Mouse (Mus musculus) hindbrain, postnatal 0 days (tissue): ENCODE results near the gene Ube4a. TPM values are rescaled to one million over a fixed set of nuclear protein-coding genes. Genes with fewer than 3 reads are reported as not detected.

Experiments used
- ATAC-seq: fragments of 200-750 bp; cut with Nextera tagmentation; 2 replicates; pipeline ENCODE4 v1.8.0; 2017; ENCODE audit warnings: mild to moderate bottlenecking, moderate TSS enrichment, moderate library complexity
- DNase-seq: peaks from one replicate; pipeline ENCODE4 v3.0.0-alpha.2; 2015; ENCODE audit warnings: low spot score
- H3K27ac ChIP-seq: fragments of 300-500 bp; sonication (generic); 2 replicates; pipeline ENCODE4 v1.5.1; 2014; ENCODE audit warnings: mild to moderate bottlenecking
- H3K27me3 ChIP-seq: fragments of 300-500 bp; sonication (generic); 2 replicates; pipeline ENCODE4 v1.6.1; 2014; ENCODE audit warnings: low read length, mixed read lengths; ENCODE audit not compliant: insufficient read depth
- H3K36me3 ChIP-seq: fragments of 300-500 bp; sonication (generic); 2 replicates; pipeline ENCODE4 v1.6.1; 2014; ENCODE audit warnings: low read length, mixed read lengths; ENCODE audit not compliant: insufficient read depth
- H3K4me1 ChIP-seq: fragments of 300-500 bp; sonication (generic); 2 replicates; pipeline ENCODE4 v1.6.1; 2014; ENCODE audit warnings: antibody characterized with exemption, low read length, mixed read lengths; ENCODE audit not compliant: insufficient read depth
- H3K4me2 ChIP-seq: fragments of 300-500 bp; sonication (generic); 2 replicates; pipeline ENCODE4 v1.6.1; 2014; ENCODE audit warnings: low read depth, mild to moderate bottlenecking, low read length, moderate library complexity, mixed read lengths
- H3K4me3 ChIP-seq: fragments of 300-500 bp; sonication (generic); 2 replicates; pipeline ENCODE4 v1.5.1; 2014; ENCODE audit warnings: low read length
- H3K9ac ChIP-seq: fragments of 300-500 bp; sonication (generic); replicated peaks from 2 replicates; pipeline ENCODE4 v1.6.1; 2014; ENCODE audit warnings: mild to moderate bottlenecking, low read length, moderate library complexity, mixed read lengths
- H3K9me3 ChIP-seq: fragments of 300-500 bp; sonication (generic); 2 replicates; pipeline ENCODE4 v1.6.1; 2016; ENCODE audit warnings: low read length, mixed read lengths
- CTCF ChIP-seq: IDR thresholded peaks from 2 replicates; pipeline ENCODE4 v1.5.1; 2016; ENCODE audit warnings: antibody characterized with exemption, control low read depth, low read depth
- WGBS: fragments of 180-500 bp; shearing (Covaris S2); extraction: QIAGEN DNeasy Blood & Tissue Kit; methylation state at CpG from one replicate; pipeline ENCODE4 v1.1.7; 2014; 5-methylcytosine and 5-hydroxymethylcytosine counted together
- polyA plus RNA-seq: library from polyadenylated mRNA; unstranded; fragments of >200 nt; fragmentation: Nextera tagmentation; extraction: Ambion mirVana; gene quantifications from 2 replicates; pipeline ENCODE4 v1.2.1, GENCODE M21; 2015
- total RNA-seq: library from RNA; depleted of rRNA; stranded (reverse); fragments of >200 nt; gene quantifications from 2 replicates; pipeline ENCODE4 v1.2.3, GENCODE M21; 2014

Ube4a gene
- total and polyA plus RNA-seq, 2 experiments from 2014 or later, result 24.8 to 44.5 TPM

DNA sequence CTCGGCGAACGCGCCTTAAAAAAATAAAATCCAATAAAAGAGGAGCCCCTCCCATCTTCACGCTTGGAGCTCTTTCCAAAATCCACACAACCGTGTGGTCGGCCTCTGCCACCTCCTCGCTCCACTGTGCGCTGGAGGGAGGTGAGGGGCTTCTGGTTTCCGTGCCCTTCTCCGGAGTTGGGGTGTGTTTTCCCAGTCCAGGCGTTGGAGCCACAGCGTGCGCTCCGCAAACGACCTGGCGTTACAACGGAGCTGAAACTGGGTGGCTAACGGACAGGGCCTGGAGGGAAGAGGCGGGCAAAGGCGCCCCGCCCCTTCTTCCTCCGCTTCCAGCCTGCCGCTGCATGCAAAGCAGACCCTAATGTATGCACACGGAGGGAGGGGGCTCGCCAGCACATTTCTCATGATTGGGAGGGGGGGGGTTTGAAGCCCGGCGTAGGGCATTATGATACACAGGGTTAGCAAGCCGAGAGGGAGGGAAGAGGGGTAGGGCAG, 83.4 kb downstream of the Ube4a start:
- H3K4me2 ChIP-seq, result peak overlapping the region; percentile 97
- under 1% methylated on average over 29 of the region's 29 CpGs for WGBS
- H3K27me3 ChIP-seq, result no peaks in the 10 kb centered on the region
- no peaks in the 10 kb centered on the region; the same call in 1 of the 2 replicates for H3K36me3 ChIP-seq
- TF ChIP-seq CTCF, result no peak
- DNase-seq (peak; percentile 93), ATAC-seq (peak; percentile 66)
- H3K9ac ChIP-seq, result peak overlapping the region; percentile 98
- no peaks in the 10 kb centered on the region for H3K9me3 ChIP-seq
- H3K4me1 ChIP-seq, result peaks cover 13% of the 10 kb centered on the region
- peak overlapping the region; percentile 99 for H3K27ac ChIP-seq
- peak overlapping the region; percentile 100 for H3K4me3 ChIP-seq

DNA sequence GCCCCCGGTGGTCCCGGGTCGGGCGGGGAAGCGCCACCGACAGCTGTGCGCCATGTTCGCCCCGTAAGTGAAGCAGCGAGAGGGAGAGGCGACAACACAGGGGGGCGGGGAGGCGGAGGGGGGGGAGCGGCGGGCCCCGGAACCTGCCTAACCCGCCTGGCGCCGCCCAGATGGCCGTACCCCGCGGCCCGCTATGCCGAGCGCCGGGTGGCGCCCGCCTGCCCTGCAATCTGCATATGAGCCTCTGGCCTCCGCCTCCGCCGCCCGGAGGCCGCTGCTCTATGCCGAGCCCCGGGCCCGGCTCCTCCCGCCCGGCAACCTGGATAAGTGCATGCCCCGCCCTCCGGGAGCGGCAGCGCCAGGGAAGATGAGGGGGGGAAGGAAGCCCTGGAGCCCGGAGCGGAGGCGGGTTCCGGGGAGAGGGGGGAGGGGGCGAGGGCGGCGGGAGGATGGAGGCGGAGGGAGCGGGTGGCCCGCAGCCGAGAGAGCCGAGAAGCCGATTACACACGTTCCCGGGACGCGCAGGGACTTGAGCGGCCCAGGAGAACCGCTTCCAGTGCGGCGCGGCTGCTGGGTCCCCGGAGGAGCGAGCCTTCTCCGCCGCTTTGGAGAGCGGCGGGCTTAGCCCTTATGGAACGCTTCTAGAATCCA, 84.1 kb downstream of the Ube4a start, which contains the start of gene Kmt2a:
Kmt2a (minus strand) TSS at position 76 of the 651 bp plus-strand sequence.
- Histone ChIP-seq H3K27me3 (no peaks in the 10 kb centered on the region), H3K4me2 (peak within 1 kb of the TSS; percentile 97), H3K36me3 (no peaks in the 10 kb centered on the region; the same call in 1 of the 2 replicates), H3K4me3 (peak within 1 kb of the TSS; percentile 100), H3K4me1 (peaks cover 17% of the 10 kb centered on the region), H3K27ac (peak within 1 kb of the TSS; percentile 99), H3K9ac (peak within 1 kb of the TSS; percentile 98), H3K9me3 (no peaks in the 10 kb centered on the region)
- DNase-seq (peak; percentile 98), ATAC-seq (peak; percentile 87)
- TF ChIP-seq CTCF, result no peak
- WGBS, result under 1% methylated on average over 35 of the region's 71 CpGs

DNA sequence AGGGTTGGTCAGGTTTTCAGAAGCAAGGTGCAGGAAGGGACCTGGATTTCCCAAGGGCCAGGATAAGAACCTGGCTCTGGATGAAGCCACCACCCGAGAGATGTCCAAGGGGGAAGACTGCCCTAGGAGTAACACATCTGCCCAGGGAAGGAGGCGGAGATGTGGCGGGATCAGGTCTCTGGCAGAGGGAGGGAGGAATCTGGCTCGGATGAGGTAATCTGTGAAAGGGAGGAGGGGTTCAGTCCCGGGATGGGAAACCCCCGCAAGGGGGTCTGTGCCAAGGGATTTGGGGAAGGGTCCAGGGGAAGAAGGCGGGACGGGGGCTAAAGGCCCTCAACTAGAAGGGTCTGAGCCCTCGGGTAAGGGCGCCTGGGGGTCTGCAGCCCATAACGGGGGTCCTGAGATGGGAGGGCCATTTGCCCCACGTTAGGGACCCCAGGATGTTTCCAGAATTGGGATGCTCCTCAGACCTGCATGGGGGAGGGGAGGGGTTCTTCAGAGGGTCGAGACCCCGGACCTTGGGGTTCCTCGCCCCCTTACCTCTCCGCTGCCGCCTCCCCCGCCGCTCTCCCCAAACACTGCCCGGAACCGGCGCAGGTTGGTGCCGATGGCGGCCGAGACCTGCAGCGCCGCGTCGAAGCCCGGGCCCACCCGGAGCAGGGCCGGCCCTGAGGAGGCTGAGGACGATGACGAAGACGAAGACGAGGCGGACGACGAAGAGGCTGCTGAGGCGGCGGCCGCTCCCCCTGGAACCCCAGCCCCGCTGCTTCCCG, 84.9 kb downstream of the Ube4a start:
- no peak for TF ChIP-seq CTCF
- 1% methylated on average over 42 of the region's 44 CpGs for WGBS
- peaks cover 20% of the 10 kb centered on the region for H3K4me1 ChIP-seq
- ATAC-seq, result peak; percentile 1; the same call in 1 of the 2 replicates
- no peaks in the 10 kb centered on the region for H3K9me3 ChIP-seq
- H3K27ac ChIP-seq, result peak overlapping the region; percentile 99
- H3K36me3 ChIP-seq, result no peaks in the 10 kb centered on the region; the same call in 1 of the 2 replicates
- no peaks in the 10 kb centered on the region for H3K27me3 ChIP-seq
- peak overlapping the region; percentile 98 for H3K9ac ChIP-seq
- peak; percentile 46 for DNase-seq
- H3K4me3 ChIP-seq, result peak overlapping the region; percentile 100
- H3K4me2 ChIP-seq, result peak overlapping the region; percentile 57

DNA sequence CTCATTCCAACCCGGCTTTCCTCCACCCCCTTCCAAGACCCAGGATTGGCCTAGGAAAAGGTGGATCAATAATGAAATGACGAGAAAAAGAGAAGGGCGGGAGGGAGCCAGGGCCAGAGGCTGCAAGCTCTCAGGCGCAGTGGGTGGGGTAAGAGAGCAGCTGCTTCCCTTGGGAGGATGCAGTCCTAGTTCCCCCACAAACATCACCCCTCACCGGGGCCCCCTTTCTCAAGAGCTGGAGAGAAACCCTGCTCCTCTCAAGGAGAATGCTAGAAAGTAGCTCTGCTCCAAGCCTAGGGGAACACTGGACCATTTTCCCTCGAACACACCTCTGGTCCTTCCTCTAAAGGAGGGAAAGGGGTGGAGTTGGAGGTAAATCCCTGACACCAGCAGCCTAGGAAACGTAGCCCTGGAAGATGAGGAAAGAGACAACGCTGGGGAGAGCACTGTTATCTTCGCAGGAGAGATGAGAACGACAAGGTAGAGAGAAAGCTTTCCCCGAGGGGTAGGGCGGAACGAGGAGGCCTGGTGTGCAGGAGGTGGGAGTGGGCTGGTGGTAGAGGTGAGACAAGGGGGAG, 85.6 kb downstream of the Ube4a start:
- no peaks in the 10 kb centered on the region for H3K27me3 ChIP-seq
- no peak for TF ChIP-seq CTCF
- H3K36me3 ChIP-seq, result no peaks in the 10 kb centered on the region; the same call in 1 of the 2 replicates
- H3K9me3 ChIP-seq, result no peaks in the 10 kb centered on the region
- peak overlapping the region; percentile 100 for H3K4me3 ChIP-seq
- peak overlapping the region; percentile 57 for H3K4me2 ChIP-seq
- WGBS, result under 1% methylated on average over 13 of the region's 13 CpGs
- H3K9ac ChIP-seq, result peak overlapping the region; percentile 98
- no peak for ATAC-seq
- H3K4me1 ChIP-seq, result peaks cover 25% of the 10 kb centered on the region
- peak; percentile 30 for DNase-seq
- peak overlapping the region; percentile 99 for H3K27ac ChIP-seq

DNA sequence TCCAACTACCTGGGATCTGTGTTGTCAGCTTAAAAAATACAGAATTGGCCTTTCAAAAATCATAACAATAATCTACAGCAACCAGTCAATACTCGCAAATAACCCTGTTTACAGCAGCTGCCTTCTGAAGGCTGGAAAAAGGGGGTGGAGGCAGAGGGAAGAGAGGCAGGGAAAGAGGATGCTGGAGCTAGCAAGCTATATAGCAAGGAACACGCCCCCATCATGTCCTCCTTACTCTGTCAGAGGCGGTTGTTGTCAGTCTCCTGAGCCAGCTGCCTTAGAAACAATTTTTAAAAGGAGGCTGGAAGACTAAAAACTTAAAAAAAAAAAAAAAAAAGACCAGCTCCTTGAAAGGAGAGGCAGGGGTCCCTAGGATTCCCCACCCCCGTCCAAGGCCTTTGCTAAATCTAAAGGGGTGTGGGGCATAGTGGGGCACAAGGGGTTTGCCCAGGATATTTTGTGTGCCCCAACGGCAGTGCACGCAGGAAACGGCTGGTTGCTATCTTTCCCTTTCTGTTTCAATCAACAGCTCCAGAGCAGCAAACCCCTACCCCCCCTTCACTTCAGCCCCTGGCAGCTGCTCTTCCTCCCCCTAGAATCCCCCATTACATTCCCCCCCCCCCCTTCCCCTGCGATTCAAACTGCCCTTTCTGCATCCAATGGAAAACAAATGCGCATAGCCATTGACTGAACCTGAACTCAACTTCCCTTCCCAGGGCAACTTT, 86.5 kb downstream of the Ube4a start:
- Histone ChIP-seq H3K27me3 (no peaks in the 10 kb centered on the region), H3K9ac (peak overlapping the region; percentile 98; the same call in 1 of the 2 replicates), H3K27ac (peak overlapping the region; percentile 99), H3K4me2 (peak overlapping the region; percentile 57), H3K4me3 (peak overlapping the region; percentile 100), H3K9me3 (no peaks in the 10 kb centered on the region), H3K36me3 (no peaks in the 10 kb centered on the region; the same call in 1 of the 2 replicates), H3K4me1 (peaks cover 25% of the 10 kb centered on the region)
- no peak for DNase-seq
- WGBS, result 12% methylated on average over 9 of the region's 9 CpGs
- no peak for ATAC-seq
- no peak for TF ChIP-seq CTCF

DNA sequence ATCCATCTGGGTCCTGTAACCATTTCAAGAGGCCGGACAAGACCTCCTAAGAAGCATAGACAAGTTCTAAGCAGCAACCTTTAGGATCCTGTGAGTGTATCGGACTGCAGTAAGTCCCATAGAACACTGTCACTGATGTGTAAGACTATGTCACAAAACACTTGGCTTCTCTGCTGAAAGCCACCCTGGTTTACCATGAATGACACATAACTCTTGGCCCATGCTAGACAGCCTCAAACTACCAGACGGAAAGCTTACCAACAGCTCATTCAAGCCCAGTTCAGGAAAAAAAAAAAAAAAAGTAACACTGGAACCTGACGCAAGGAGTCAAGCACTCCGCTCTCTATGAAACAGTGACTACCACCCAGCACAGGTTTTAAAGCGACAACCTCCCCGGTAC, 87.7 kb downstream of the Ube4a start:
- ATAC-seq, result no peak
- Histone ChIP-seq H3K36me3 (no peaks in the 10 kb centered on the region; the same call in 1 of the 2 replicates), H3K9me3 (no peaks in the 10 kb centered on the region), H3K27ac (no peak overlapping the region), H3K27me3 (no peaks in the 10 kb centered on the region), H3K9ac (no peak overlapping the region), H3K4me2 (peak overlapping the region; percentile 57), H3K4me1 (peaks cover 25% of the 10 kb centered on the region), H3K4me3 (peak overlapping the region; percentile 7; the same call in 1 of the 2 replicates)
- no peak for TF ChIP-seq CTCF
- DNase-seq, result no peak
- 75% methylated on average over 7 of the region's 7 CpGs for WGBS
